Mouse (Mus musculus) limb, embryonic 10.5 days (tissue): ENCODE data around the gene Ifitm2. TPM values are rescaled to one million over a fixed set of nuclear protein-coding genes. Genes with fewer than 3 reads are reported as not detected.

Source experiments
- DNase-seq: peaks from one replicate; pipeline ENCODE4 v3.0.0-alpha.2; 2017; ENCODE audit warnings: low spot score
- H3K27ac ChIP-seq: fragments of 300-500 bp; sonication (generic); 2 replicates; pipeline ENCODE4 v1.5.1; 2016; ENCODE audit warnings: mild to moderate bottlenecking
- H3K27me3 ChIP-seq: fragments of 300-500 bp; sonication (generic); 2 replicates; pipeline ENCODE4 v1.6.1; 2016; ENCODE audit warnings: low read depth, mild to moderate bottlenecking; ENCODE audit not compliant: poor library complexity, severe bottlenecking
- H3K36me3 ChIP-seq: fragments of 300-500 bp; sonication (generic); 2 replicates; pipeline ENCODE4 v1.6.1; 2016; ENCODE audit warnings: mild to moderate bottlenecking, moderate library complexity
- H3K4me1 ChIP-seq: fragments of 300-500 bp; sonication (generic); 2 replicates; pipeline ENCODE4 v1.6.1; 2016
- H3K4me3 ChIP-seq: fragments of 300-500 bp; sonication (generic); 2 replicates; pipeline ENCODE4 v1.5.1; 2016; ENCODE audit warnings: mild to moderate bottlenecking, moderate library complexity
- H3K9me3 ChIP-seq: fragments of 300-500 bp; sonication (generic); replicated peaks from 2 replicates; pipeline ENCODE4 v1.6.1; 2016; ENCODE audit warnings: mild to moderate bottlenecking
- WGBS: fragments of 180-500 bp; shearing (Covaris S2); methylation state at CpG from one replicate; pipeline ENCODE4 v1.1.7; 2016; 5-methylcytosine and 5-hydroxymethylcytosine counted together
- polyA plus RNA-seq: library from polyadenylated mRNA; unstranded; fragments of >200 nt; fragmentation: Nextera tagmentation; extraction: Ambion mirVana; gene quantifications from 2 replicates; pipeline ENCODE4 v1.2.1, GENCODE M21; 2016

The Ifitm2 gene
- polyA plus RNA-seq, result 904 and 922 TPM in 2 replicates

DNA sequence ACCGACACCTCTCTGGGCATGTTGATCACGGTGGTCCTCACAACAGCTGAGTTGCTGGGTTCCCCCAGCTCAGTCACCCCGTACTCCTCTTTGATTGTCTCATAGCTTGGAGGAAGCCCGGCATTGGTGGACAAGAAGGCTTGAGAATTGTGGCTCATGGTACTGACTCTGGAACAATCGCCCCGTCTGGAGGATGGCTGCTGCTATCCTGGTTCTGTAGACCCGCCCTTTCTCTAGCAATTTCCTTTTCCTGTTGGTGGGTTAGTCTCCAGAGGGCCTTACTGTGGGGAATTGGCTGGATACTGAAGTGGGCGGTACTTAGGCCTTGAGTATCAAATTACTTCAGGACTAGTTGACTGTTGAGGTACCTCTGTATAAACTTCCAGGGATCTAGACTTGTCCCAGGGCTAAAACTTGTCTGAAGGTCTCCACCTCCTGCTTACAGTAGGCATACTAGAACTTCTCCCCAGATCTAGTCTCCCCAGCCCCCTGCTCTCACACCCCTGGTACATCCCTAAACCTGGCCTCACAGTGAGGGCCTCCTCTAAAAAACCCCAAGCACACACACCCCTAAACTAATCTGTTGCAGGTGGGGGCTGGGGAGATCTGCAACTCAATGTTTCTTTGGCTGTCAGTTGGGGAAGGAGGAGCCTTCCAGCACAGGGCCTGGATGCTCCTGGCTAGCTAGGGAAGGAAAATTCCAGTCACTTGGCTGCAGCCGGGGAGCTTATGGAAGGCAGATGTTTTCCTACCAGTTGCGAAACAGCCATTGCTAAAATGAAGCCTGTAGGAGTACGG, at the start of gene Ifitm2, which contains the start of gene Gm45717:
Gene Ifitm2, minus strand, starts transcription at position 230 of the 798 bp plus-strand sequence.
Gene Gm45717, minus strand, starts transcription at position 180 of the 798 bp plus-strand sequence.
- WGBS, result 7% methylated on average over 11 of the region's 11 CpGs
- no peaks in the 10 kb centered on the region for H3K27me3 ChIP-seq
- DNase-seq, result peak; percentile 80
- peak within 1 kb of the TSS; percentile 69 for H3K4me3 ChIP-seq
- peaks cover 71% of the 10 kb centered on the region for H3K4me1 ChIP-seq
- peak within 1 kb of the TSS; percentile 91 for H3K27ac ChIP-seq
- peaks cover 17% of the 10 kb centered on the region for H3K36me3 ChIP-seq
- no peaks in the 10 kb centered on the region for H3K9me3 ChIP-seq

DNA sequence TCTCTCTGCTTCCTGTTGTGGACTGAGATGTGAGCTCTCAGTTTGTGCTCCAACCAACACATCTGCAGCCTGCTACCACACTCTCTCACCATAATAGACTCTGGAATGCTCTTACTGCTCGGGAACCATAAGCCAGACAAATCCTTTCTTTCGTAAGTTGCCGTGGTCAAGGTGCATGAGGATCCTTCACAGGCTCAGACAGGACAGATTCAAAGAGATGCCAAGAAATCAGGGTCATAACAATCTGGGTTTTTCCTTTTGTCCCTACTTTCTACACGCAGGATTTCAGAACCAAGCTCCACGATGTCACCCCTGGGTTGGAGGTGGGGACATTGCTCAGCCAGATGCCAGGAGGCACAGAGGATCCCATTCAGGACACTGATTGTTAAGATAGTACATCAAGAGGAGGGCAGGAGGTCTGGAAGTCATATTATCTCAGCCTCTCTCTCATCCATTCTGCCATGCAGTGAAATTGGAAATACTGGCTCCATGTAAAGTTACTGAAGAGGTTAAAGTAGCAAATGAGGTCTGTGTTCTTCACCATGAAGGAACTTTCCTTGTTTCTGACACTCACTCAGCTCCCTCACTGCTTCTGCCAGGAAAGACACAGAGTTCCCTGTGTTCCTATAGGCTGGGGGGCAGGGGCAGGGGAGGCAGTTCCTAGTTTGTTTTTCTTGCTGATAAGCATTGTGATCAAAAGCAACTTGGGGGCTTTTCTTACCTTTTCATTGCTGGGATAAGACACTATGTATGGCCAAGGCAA, 47.6 kb upstream of the Ifitm2 start:
- Histone ChIP-seq H3K4me1 (peaks cover 3% of the 10 kb centered on the region), H3K9me3 (no peaks in the 10 kb centered on the region), H3K27ac (no peak overlapping the region), H3K36me3 (no peaks in the 10 kb centered on the region), H3K4me3 (no peak overlapping the region), H3K27me3 (no peaks in the 10 kb centered on the region)
- 87% methylated on average over 5 of the region's 5 CpGs for WGBS
- DNase-seq, result no peak

- H3K9me3 ChIP-seq, result no peaks in the 10 kb centered on the region
- no peaks in the 10 kb centered on the region for H3K36me3 ChIP-seq
- no peak overlapping the region for H3K27ac ChIP-seq
- no peak overlapping the region for H3K4me3 ChIP-seq
- H3K4me1 ChIP-seq, result no peaks in the 10 kb centered on the region
- H3K27me3 ChIP-seq, result no peaks in the 10 kb centered on the region
- no peak for DNase-seq
- 79% methylated on average over 15 of the region's 15 CpGs for WGBS
Observed at GRCm38 (mm10) chr7:141000881-141001708, 45.3 kb upstream of the Ifitm2 start.

GRCm38 (mm10) chr7:140998853-140999700, 43.3 kb upstream of the Ifitm2 start:
- no peaks in the 10 kb centered on the region for H3K27me3 ChIP-seq
- no peaks in the 10 kb centered on the region for H3K36me3 ChIP-seq
- H3K4me1 ChIP-seq, result no peaks in the 10 kb centered on the region
- H3K27ac ChIP-seq, result no peak overlapping the region
- H3K4me3 ChIP-seq, result no peak overlapping the region
- H3K9me3 ChIP-seq, result no peaks in the 10 kb centered on the region
- no peak for DNase-seq
- 90% methylated on average over 11 of the region's 11 CpGs for WGBS

DNA sequence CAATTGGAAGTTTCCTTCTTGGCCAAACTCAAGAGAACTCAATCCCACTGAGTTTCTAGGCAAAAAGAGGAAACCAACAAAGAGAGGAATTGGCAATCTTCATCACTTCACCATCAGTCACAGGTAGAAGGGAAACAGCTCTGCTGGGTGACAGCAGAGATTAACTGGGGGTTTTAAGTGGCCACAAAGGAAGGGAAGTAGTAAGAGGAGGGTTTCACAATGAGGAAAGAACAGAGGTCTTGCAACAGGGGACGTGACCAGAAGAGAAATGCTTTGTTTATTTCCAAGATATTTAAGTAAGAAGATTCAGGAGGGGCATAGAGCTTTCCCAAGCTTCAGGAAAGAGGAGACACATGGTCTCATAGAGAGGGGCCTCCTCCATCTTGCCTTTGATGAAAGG, 42.0 kb upstream of the Ifitm2 start:
- Histone ChIP-seq H3K4me3 (no peak overlapping the region), H3K27me3 (no peaks in the 10 kb centered on the region), H3K9me3 (no peaks in the 10 kb centered on the region), H3K4me1 (no peaks in the 10 kb centered on the region), H3K27ac (no peak overlapping the region), H3K36me3 (no peaks in the 10 kb centered on the region)
- 51% methylated on average over 1 of the region's 1 CpGs for WGBS
- no peak for DNase-seq

DNA sequence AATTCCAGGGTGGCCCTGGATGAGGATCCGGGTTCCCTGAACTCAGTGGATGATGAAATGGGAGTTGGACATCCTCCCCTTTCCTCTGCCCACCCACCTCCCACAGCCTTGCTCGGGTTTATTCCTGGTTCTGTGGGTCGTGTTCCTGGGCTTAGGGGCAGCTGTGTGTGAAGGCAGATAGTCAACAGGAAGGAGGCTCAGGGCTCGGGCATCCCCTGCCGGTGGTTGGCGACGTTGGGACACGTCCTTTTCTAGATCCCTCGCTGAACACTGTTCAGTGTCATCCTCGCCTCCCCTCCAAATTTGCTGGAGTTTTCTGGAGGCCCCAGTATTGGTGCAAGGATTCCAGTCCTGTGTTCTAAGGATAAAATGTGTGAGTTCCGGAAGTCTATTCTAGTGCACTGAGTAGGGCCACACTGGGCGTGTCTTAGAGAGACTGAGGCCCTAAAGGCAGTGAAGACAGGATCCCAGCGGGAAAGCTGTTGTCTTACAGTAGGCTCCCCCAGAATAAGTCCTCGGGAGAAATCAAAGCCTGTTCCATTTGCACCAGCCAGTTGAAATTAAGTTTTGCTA, 35.4 kb upstream of the Ifitm2 start:
- no peak overlapping the region for H3K4me3 ChIP-seq
- DNase-seq, result no peak
- H3K27me3 ChIP-seq, result no peaks in the 10 kb centered on the region
- no peaks in the 10 kb centered on the region for H3K36me3 ChIP-seq
- H3K9me3 ChIP-seq, result no peaks in the 10 kb centered on the region
- peaks cover 16% of the 10 kb centered on the region for H3K4me1 ChIP-seq
- WGBS, result 85% methylated on average over 14 of the region's 14 CpGs
- peak overlapping the region; percentile 56; the same call in 1 of the 2 replicates for H3K27ac ChIP-seq

DNA sequence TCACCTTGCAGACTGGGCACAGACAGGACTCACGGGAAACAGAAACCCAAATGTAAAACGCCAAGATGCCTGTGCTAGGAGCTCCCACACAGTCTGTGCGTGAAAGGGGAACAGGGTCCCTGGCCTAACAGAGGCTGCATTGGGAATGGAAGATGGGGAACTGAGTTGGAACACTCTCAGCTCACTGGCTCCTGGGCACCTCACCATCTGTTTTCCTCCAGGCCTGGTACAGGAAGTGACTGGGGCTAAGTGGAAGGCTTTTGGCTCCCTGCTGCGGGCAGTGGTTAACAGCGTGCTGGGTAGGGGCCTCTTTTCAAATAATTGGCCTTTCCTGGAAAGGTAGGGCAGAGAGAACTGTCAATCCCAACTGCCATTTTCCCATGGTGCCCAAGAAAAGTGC, 34.8 kb upstream of the Ifitm2 start:
- Histone ChIP-seq H3K36me3 (no peaks in the 10 kb centered on the region), H3K27ac (peak overlapping the region; percentile 37; the same call in 1 of the 2 replicates), H3K4me1 (peaks cover 16% of the 10 kb centered on the region), H3K27me3 (no peaks in the 10 kb centered on the region), H3K4me3 (no peak overlapping the region), H3K9me3 (no peaks in the 10 kb centered on the region)
- DNase-seq, result no peak
- 60% methylated on average over 5 of the region's 5 CpGs for WGBS

DNA sequence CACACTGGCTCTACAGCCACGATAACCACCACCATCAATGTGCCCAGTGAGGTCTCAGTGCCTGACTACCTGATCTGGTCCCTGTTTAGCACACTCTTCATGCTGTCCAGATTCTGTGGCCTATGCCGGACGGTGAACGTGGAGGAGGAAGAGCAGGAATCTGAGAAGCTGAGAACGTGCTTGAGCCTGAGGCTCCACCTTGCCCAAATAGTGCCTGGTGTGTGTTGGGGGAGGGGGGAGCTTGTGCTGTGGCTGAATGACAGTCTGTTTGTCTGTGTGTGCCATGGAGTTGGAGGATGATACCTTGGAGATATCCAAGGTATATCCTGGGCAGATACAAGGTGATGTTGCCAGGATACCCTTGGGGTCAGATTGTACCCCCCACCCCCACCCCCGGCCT, 34.4 kb upstream of the Ifitm2 start:
- no peaks in the 10 kb centered on the region for H3K27me3 ChIP-seq
- H3K27ac ChIP-seq, result peak overlapping the region; percentile 37; the same call in 1 of the 2 replicates
- no peaks in the 10 kb centered on the region for H3K36me3 ChIP-seq
- DNase-seq, result no peak
- WGBS, result 68% methylated on average over 6 of the region's 6 CpGs
- H3K9me3 ChIP-seq, result no peaks in the 10 kb centered on the region
- no peak overlapping the region for H3K4me3 ChIP-seq
- peaks cover 16% of the 10 kb centered on the region for H3K4me1 ChIP-seq

GRCm38 (mm10) chr7:140989022-140989421, 33.2 kb upstream of the Ifitm2 start:
- Histone ChIP-seq H3K4me1 (peaks cover 16% of the 10 kb centered on the region), H3K36me3 (no peaks in the 10 kb centered on the region), H3K4me3 (no peak overlapping the region), H3K9me3 (no peaks in the 10 kb centered on the region), H3K27me3 (no peaks in the 10 kb centered on the region), H3K27ac (no peak overlapping the region)
- WGBS, result 83% methylated on average over 4 of the region's 4 CpGs
- no peak for DNase-seq

- H3K27ac ChIP-seq, result no peak overlapping the region
Observed at GRCm38 (mm10) chr7:140987182-140988138, 31.7 kb upstream of the Ifitm2 start.

GRCm38 (mm10) chr7:140982971-140983370, 27.2 kb upstream of the Ifitm2 start:
- Histone ChIP-seq H3K36me3 (no peaks in the 10 kb centered on the region), H3K4me1 (0 out of 2 replicates have a peak, but pooled peaks cover 2% of the 10 kb centered on the region)
- no peak for DNase-seq

More at GRCm38 (mm10) chr7:140987182-140988138, 31.7 kb upstream of the Ifitm2 start:
- no peaks in the 10 kb centered on the region for H3K36me3 ChIP-seq
- no peaks in the 10 kb centered on the region for H3K9me3 ChIP-seq
- no peaks in the 10 kb centered on the region for H3K27me3 ChIP-seq
- WGBS, result 86% methylated on average over 17 of the region's 17 CpGs
- no peak overlapping the region for H3K4me3 ChIP-seq
- H3K4me1 ChIP-seq, result peaks cover 16% of the 10 kb centered on the region
- DNase-seq, result no peak

More at GRCm38 (mm10) chr7:140982971-140983370, 27.2 kb upstream of the Ifitm2 start:
- Histone ChIP-seq H3K4me3 (no peak overlapping the region), H3K27me3 (no peaks in the 10 kb centered on the region), H3K27ac (no peak overlapping the region), H3K9me3 (no peaks in the 10 kb centered on the region)
- WGBS, result 92% methylated on average over 7 of the region's 7 CpGs
